Mouse (Mus musculus) natural killer cell, adult 2 months (primary cell): ENCODE measurements around the gene Gp5.
A peak's percentile ranks its signal among the peaks of the same experiment; 100 is the strongest.

Experiments
- DNase-seq, 2 experiments: peaks; one replicate each; pipeline ENCODE4 v3.0.0; 2022; ENCODE audit warnings: low spot score in 2 of 2

Gene Gp5

DNA sequence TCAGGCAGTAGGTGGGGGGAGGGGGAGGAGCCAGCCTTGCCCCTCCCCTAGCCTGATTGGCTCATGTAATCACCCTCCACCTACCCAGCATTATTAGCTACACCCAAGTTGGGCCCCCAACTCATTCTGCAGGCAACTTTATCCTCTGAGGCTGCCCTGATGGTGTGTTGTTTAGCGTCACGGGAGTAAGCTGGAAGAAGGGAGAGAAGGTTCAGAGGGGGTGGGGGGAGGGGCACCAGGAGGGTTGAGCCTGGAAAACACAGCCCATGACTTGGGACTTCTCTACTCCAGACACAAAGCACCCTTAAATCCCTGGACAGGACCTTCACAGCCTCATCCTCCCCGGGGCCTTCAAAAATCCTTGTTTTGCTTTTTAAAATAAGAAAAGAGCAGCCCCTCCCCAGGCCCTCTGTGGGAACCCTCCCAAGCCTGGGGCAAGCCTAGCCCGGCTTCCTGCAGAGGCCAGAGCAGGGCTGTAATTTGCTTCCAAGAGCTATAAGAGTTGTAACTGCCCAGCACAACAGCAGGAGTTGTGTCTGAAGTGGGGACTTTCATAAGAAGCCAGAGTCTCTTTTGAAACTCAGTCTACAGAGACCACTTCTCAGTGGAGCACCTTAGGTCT is 29.8 kb downstream of the Gp5 start:
- no peak for DNase-seq

DNA sequence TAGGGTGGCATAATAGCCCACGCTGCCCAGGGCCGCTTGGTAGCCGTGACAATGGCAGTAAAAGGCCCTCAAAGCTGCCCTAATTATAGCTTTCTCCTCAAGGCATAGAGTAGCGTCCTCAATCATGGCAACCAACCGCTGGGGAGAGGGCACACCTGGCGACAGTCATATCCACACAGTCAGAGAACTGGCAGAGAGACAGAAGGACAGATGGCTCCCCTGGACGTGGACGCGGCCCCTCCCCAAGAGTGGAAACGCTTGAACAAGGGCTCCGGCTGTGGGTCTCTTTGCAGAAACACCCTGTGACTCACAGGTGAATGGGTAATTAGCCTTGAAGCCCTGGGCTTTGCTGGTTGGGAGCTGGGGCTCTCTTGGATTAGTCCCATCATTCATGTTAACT is 32.2 kb downstream of the Gp5 start:
- DNase-seq = no peak

DNA sequence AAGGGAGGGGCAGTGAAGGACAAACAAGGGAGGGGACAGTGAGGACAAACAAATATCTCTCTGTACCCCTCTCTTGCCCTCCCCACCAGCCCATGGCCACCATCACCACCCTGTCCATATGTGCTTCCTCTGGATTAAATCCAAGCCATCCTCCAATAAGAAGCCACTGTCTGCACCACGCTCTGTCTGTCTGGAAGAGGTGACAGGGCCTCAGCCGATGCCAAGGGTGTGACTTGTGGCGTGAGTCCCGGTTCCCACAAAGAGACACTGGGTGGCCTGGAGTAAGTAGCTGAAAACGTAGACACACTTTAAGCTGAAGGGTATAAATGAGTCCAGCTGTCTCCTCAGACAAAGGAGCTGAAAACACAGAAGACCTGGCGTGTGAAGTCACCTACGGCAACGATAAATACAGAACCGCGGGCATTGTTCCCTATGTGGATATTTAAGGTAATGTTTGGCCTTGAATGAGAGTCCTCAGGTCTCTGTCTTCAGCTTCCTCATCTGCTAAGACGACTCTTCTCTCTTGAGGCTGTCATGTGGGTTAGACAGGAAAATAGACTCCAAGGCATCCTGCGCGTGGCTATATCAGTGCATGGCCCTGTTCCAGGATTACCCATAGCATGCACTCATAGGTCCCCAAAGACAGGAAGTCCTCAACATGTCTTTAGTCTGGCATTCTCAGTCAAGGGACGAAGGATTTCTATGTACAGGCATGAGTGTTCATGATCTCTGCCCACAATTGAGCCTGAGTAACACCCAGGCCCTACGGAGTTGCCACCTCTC is 34.8 kb downstream of the Gp5 start:
- no peak for DNase-seq

DNA sequence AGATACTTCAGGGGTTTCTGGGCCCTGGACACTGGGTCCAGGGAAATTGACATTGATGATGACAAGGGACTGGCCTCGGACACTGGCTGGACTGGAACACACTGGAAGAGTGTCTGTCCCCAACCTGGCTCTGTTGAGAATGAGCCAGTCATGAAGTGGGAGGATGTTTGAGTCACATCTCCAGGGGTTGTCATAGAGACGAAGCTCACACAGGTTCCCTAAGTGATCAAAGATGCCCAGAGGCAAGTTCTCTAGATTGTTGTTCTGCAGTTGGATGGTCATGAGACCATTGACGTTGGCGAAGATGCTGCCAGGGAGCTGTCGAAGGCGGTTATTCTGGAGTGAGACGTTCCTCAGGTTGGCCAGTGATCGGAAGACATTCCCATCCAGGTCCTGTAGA is 37.5 kb downstream of the Gp5 start:
- no peak for DNase-seq

DNA sequence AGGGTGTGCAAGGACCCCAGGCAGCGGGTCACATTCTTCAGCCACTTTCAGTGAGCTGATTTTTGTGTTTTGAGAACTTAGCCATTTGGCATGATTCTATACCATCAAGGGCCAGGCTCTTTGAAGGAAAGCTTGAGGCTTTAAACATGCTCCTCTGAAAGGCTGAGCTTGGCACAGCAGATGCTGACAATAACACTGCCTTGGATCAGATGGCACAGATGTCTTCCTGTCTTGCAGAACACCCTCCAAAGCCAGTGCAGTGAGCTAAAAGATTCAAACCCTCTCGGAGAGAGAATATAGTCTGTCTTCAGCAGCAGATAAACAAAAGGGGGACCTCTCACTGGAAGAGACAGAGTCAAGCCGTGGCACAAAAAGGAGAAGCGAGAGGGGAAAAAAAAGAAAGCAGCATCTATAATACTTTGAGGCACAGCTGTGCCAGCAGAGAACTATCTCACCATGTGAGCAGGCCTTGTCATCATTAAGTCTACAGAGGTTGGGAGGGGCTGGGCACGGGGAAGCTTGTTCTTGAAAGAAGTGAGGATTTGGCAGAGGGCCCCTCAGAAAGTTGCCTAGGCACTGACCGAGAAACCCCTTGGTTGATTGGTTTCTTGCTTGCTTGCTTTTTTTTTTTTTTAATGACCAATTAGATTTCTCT is 38.5 kb downstream of the Gp5 start:
- peak in 1 of 2 experiments; percentile 9 for DNase-seq

DNA sequence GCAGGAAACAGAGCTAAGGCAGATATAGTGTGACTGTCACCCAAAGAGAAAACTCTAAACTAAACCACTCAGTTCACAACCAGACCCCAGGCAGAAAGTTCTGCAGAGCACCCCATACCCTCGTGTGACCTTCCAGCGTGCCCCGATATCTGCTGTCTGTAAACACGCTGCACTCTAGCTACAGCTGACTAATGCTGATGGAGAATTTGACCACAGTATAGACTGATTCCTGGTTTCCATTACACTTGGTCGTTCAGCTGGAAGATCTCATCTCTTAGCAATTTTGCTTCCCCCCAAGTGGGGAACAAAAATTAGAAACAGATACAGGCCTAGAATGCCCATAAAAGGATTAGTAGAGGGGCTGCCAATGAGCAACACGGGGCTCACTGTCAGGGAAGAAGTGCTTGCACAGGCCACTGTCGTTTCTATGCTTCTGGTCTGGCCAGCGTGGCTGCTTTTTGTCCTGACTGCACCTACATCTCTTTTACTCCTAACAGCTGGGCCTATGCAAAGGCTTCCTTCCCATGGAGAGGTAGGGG is 39.3 kb downstream of the Gp5 start:
- DNase-seq = no peak

DNA sequence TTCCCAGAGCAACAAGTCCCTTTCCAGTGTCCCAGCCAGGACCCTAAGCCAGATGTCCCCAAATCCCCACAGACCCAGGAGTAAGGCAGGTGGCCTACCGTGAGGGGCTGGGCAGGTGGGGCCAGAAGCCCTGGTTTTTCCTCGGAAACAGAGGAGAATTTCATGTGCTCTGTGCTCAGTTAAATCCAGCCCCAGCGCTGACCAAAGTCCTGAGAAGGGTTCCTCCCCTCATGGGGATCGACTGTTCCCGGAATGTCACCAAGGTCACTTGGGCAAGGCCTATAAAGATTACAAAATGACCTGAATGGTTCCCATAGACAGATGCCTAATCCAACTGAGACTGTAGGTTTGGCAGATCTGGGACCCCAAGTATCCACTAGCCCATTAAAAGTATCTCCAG is 43.2 kb downstream of the Gp5 start, which contains the start of gene Cpn2:
Cpn2 (minus strand) TSS at position 141 of the 400 bp plus-strand sequence.
- no peak for DNase-seq

DNA sequence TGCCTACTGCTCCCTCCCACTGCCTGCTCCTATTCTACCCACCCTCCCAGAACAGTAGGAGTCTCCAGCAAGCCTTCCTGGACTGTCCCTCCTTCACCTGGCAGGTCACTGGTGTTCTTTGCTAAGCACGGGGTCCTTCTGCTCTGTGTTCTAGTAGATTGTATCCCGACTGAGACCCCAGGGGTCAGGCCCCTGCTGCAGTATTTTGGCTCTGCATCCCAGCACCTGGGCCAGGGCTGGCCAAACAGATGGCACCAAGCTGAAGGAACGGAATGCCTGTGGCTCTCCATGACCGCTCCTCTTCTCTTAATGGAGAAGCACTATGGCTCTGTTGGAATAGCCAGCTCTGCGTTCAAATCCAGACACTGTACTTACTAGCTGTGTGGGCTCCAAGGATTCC is 44.0 kb downstream of the Gp5 start:
- DNase-seq = no peak

DNA sequence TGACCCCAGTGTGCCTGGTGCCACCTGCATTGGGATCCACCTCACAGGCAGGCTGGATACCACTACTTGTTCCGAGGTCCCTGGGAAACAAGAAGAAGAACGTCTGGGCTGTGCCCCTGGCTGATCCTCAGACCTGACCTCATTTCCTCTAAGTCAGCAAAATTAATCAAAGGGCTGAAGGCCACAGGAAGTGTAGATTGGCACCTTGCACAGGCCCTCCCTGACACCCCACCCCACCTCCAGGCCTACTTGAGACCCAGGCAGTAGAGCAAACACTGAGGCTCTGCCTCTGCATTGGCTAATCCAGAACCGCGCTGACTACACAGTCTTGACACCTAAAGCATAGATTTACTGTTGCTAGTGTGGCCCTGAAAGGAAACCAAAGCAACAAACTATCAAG is 45.0 kb downstream of the Gp5 start:
- DNase-seq = peak; percentile 38 to 51

DNA sequence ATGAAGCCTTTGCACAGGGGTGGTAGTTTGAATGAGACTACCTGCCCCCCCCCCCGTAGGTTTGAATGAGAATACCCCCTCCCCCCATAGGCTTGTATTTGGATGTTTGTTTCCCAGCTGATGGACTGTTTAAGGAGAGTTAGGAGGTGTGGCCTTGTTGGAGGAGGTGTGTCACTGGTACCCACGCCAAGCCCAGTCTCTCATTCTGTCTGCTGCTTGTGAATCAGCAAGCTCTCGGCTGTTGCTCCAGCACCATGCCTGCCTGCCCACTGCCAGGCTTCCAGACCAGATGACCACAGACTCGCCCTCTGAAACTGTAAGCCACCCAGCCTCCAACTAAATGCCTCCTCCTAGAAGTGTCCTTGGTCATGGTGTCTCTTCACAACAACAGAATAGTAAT is 47.4 kb downstream of the Gp5 start:
- no peak for DNase-seq

DNA sequence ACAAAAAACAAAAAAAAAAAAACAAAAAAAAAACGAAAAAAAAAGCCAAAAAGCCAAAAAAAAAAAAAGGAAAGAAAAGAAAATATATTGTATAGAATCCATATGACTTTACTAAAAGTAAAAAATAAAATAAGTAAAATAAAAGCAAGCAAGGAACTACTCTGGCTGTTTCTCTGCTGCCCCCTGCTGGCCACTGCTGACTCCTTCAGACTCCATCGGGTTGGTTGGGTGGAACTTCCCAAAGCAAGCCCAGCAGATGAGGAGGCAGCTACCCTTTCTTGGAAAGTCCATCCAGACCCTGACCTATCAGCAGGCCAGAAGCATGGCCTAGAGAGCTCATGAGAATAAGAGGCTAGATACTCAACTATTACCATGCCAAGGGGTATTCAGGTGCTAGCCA is 47.9 kb downstream of the Gp5 start:
- peak; percentile 35 to 52 for DNase-seq

DNA sequence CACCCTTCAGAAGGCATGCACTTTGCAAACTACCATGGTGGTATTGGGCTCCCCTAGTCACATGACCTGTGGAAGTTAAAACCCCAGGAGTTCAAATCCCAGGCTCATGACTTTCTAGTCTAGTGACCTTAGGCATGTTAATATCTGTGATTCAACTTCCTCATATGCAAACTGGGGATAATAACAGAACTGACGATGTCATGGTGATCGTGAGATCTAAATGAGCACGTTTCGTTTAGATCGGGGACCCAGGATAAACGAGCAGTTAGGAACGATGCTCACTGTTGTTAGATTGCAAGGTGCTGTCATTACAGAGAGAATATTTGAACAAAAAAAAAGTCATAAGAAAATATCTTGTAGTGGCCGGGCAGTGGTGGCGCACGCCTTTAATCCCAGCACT is 48.4 kb downstream of the Gp5 start:
- DNase-seq = no peak

DNA sequence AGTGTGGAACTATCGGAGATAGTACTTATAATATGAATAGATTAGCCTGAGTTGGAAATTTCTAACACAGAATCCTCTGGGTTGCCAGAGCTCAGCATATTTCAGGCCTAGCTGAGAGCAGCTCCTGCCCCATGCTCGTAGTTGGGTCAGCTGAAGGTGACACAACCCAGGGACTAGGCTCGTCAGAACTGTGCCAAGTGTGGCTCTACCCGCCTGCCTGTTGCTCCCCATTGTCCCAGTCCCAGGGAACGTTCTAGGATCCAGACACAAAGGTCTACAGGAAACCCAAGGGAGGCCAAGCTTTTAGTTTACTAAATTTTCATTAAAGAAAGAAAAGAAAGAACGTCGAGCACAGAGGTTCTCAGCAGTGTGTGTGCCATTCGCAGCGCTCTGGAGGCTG is 49.2 kb downstream of the Gp5 start:
- DNase-seq = no peak

DNA sequence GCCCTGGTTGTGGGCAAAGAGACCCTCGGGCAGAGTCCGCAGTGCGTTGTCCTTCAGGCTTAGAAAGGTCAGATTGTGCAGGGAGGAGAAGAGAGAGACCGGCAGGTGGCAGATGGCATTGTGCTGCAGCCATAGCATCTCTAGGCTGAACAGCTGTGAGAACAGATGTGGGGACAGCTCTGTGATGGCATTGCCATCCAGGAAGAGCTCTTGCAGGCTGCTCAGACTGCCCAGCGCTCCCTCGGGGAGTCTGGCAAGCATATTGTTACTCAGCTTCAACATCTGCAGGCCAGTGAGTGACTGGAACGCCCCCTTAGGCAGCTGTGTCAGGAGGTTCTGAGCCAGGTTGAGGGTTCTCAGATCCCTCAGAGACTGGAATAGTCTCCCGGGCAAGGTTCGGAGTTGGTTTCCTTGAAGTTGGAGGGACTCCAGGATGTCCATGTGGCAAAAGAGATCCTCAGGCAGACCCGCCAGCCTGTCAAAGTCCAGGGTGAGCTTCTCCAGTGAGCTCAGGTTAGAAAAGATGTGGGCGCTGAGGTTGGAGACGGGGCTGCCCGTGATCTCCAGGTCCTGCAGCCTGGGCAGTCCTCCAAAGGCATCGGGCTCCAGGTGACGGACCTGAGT is 50.5 kb downstream of the Gp5 start:
- no peak for DNase-seq

DNA sequence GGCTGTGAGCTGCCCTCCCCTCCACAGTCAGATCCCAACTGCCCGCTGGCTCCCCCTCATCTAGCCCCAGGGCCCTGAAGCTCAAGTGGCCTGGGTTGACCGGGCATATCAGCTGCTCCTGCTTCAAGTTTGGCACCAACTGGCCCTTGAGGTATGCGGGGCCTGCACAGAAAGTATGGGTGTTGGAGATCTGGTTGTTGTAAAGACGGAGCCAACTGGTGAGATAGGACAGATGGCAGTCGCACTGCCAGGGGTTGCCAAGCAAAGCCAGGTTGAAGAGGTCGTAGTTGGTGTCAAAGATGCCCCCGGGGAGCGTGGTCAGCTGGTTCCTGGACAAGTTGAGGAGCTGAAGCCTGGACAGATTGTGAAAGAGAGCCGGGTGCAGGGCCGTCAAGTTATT is 51.1 kb downstream of the Gp5 start:
- DNase-seq = no peak

DNA sequence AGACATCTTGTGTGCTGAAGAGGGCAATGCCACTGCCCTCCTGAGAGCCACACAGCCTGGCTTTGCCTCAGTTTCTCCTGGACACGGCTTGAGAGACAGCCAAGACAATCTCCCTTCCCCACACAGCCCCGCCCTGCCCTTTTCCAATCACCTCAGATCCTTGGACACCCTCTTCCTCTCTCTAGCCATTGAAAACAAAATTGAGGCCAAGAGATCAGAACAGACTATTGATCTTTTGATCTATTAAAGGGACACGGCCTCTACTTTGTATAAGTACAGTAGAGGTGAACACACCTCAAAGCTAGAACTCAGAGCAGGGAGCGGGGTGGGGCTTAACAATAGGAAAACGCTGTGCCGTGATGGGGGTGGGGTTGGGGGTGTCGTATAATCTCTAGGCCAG is 52.1 kb downstream of the Gp5 start:
- DNase-seq = no peak

DNA sequence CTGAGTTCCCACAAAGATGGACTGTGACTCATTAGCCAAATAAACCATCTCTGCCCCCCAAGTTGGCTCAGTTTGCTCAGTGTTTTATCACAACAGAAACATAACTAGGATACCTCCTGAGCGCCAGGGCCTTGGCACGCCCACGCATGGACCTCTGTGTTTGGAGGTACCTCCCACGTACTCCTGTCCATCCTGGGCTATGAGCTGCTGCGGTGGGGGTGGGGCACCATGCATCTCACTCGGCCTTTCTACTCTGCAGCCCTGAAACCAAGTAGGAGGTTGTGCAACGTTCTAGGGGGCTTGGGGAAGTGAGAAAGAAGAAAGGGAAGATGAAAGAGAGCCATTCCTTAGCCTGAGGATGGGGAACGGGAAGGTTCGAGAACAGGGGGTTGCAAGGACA is 52.9 kb downstream of the Gp5 start:
- DNase-seq = no peak
